Mouse (Mus musculus) frontal cortex, postnatal 25 days (tissue): ENCODE data around the gene Grhl1.
A peak's percentile ranks its signal among the peaks of the same experiment; 100 is the strongest.
"Not testable (repeated sequence)": the region's sequence is repeated elsewhere in the genome, so short reads cannot be mapped to it uniquely, and the experiment has no call there.

Experiments
- DNase-seq, 2 experiments: peaks; one replicate each; pipeline ENCODE4 v3.0.0; 2022; ENCODE audit warnings: low spot score in 2 of 2

Gene Grhl1

GRCm38 (mm10) chr12:24571523-24572392, at the start of gene Grhl1:
Grhl1 (plus strand) TSS chr12:24572283.
- peak; percentile 78 to 84 for DNase-seq

GRCm38 (mm10) chr12:24525065-24525464, 47.0 kb upstream of the Grhl1 start:
- DNase-seq = not testable (repeated sequence)

DNA sequence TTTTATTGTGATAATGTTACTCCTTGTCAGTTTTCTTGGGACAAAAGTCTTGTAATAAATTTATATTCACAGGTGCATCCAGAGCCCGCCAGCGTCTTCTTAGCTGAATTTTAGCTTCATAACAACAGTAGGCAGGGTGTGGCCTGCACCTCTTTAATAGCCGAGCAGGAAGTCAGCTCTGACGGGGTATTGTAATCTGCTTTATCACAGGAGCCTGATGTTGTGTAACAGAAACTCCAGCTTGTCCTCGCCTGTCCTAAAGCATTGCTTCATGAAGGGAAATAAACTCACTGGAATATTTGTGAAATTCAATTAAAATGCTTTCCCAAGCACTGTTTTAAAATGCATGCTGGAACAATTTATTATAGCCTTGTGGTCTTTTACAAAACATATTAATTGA, 35.7 kb upstream of the Grhl1 start:
- no peak for DNase-seq

DNA sequence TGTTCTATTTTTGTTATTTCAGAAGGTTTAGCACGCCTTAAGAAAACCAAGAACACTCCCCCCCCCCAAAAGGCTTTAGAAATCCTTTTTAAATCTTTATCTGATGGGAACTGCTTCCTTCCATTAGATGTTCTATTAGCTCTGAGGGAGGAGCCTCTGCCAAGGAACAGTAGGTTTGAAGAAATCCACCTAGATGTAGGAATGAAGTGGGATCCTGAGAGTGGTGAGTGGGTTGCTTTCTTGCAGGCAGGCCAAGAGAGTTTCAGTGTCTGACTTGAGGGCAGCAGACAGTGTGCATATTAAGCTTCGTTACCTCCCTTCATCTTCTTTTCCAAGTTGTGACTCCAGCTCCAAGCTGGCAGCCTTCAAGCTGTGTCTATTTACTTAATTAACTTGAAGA, 34.9 kb upstream of the Grhl1 start:
- DNase-seq = no peak

DNA sequence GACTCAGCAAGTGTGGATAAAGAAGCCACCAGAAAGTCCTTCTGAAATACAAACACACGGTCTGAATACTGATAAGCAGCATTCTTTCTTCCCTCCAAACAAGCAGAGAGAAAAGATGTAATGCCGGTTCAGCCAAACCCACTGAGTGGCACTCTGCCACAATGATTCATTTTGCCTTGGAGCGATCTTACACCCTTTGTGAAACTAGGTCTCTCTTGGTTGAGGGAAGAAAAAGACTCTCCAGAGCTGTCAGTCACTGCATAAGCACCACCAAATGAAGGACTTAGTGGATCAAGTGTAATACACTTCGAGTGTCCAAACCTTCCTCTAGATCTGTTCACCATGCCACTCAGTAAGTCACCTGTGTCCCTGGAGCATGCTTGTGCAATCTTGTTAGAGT, 34.1 kb upstream of the Grhl1 start:
- DNase-seq = peak in 1 of 2 experiments; percentile 23

GRCm38 (mm10) chr12:24541426-24542154, 30.5 kb upstream of the Grhl1 start:
- DNase-seq = no peak

- no peak for DNase-seq
Measured at GRCm38 (mm10) chr12:24547686-24548085, 24.4 kb upstream of the Grhl1 start.

GRCm38 (mm10) chr12:24548885-24549284, 23.2 kb upstream of the Grhl1 start:
- no peak for DNase-seq

DNA sequence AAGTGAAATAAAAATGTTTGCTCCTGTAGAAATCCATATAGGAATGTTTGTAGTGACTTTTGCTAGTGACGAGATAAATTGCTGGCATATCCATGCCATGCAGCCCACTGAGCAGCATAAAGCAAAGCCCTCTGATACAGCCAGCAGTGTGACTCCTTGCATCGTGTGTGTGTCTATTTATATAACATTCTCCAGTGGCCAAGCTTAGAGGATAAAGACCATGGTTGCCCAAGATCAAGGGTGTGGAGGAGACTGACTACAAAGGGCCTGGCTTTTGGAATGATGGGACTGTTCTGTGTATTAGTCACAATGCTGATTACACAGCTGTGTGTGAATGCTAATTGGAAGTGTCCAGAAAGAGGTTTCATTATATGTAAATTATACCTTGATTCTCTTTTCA, 19.6 kb upstream of the Grhl1 start:
- no peak for DNase-seq

DNA sequence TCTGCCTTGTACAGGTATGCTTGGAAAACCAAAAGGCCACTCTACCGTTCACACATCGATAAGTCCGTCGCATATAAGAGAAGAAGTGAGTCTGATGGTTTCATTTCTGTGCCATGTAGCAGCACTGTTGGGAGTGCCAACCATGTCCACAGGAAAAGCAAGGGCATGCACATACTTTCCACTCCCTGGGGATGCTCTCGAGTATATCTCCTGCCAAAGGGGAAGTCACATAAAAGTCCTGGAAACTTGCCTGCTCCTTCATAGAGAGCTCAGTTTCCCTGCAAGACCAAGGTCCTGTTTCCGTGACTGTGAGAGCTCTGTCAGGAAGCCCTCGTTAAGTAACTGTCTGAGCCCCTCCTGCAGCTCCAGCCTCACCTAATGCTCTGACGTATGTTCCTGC, 16.1 kb upstream of the Grhl1 start:
- DNase-seq = no peak

- DNase-seq = no peak
Measured at GRCm38 (mm10) chr12:24563395-24563960, 8.6 kb upstream of the Grhl1 start.

DNA sequence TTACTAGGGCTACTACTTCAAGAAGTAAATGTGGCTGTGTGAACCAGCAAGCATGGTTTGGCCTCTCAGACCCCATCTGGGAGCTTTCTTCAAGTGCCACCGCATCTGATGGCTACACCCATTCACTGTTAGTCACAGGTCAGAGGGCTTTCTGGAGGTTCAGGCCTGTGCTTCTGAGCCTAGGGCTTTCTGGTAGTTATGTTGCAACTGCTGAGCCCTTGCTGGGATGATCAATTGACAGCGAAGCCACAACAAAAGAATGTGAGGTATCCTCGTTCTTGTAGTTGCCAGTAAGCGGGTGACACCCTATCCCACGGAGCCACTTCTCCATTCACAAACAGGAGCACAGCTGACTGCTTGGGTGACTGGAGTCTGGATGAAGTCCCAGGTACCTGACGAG, 6.8 kb upstream of the Grhl1 start:
- no peak for DNase-seq

DNA sequence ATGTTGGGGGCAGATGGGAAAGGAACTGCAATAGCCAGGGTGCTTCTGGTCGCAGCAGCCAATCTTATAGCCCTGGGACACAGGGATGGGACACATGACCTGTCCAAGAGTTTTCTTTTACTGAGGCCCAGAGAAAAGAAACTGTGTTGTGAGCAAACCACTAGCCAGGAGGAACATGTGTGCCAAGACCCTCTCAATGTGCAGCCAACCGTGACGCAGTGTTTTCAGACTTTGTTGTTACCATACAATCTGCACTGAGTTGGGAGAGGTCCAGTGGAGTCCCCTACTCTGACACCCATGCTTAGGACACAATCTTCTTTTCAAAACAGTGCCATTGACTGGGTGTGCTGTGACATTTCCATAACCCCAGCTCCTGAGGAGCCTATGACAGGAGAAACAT, 4.5 kb upstream of the Grhl1 start:
- no peak for DNase-seq

GRCm38 (mm10) chr12:24572421-24573274, 565 bp downstream of the Grhl1 start:
- DNase-seq = no peak

- DNase-seq = no peak
Measured at GRCm38 (mm10) chr12:24573275-24573580, 1.1 kb downstream of the Grhl1 start.

DNA sequence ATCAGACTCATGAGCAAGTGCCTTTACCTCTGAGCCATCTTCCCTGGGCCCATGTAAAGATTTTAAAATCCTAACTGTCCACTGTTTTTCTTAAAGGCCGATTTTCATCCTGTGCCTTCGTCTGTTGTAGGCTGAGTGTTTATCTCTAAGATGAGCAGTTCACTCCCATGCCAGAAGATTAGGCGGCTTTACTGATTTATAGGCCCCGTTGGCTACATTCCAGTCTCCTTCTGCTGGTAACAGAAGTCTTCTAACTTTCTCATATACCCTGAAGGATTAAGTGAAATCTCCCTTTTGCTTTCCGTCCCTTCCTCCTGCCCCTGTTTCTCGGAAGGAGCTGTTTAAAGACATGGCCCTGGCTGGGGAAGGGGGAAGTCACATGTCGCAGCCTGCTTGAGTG, 2.8 kb downstream of the Grhl1 start:
- DNase-seq = no peak

GRCm38 (mm10) chr12:24580452-24580851, 8.4 kb downstream of the Grhl1 start:
- no peak for DNase-seq

GRCm38 (mm10) chr12:24580996-24581683, 9.1 kb downstream of the Grhl1 start:
- no peak for DNase-seq

DNA sequence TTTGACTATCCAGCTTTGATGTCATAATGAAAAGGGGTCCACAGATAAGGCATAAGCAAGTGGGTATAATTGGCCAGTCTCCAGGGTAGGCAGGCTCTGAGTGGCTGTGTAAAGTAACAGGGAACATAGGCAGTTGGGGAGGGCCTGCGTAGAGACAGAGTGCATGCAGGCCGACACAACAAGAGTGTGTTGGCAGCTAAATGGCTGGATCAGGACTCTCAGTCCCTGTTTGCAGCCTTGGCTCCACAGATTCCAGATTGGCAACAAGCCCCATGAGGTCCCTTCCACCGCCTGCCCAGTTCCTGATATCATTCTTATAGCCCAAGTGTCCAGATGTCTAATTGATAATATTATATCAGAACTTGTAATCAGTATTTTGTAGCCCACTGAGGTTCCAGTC, 11.6 kb downstream of the Grhl1 start:
- no peak for DNase-seq

- no peak for DNase-seq
Measured at GRCm38 (mm10) chr12:24584835-24585234, 12.8 kb downstream of the Grhl1 start.

DNA sequence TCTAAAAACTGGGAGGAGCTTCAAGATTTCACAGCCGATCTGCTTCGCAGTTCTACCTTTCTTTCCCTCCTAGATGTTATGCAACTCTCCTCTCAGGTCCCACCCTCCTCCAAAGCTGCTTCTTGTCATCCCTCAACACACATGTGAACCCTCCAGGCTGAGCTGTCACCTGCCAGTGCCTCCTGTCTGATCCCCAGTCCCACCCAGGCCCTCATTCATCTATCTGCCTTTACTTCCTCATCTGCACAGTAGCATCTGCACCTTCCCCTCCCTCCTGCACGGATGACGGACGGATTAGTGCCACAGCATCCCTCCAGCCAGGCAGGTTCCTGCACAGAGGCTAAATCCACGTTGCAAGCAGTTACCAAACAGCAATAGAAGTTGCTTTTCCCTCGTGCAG, 14.1 kb downstream of the Grhl1 start:
- DNase-seq = no peak
